Mouse (Mus musculus): ENCODE data around the gene Fxn.

Gene Fxn

GRCm38 (mm10) chr19:24300994-24301767 is 20.8 kb upstream of the Fxn start:
- in situ Hi-C loops (cut with MboI, MseI): no loop called here

- in situ Hi-C loops (cut with MboI, MseI): loop anchor here (10.0 kb wide), 1 partner anchor 571 kb away; the partner anchor contains the start of gene Pgm5
These were observed 13.1 kb upstream of the Fxn start for GRCm38 (mm10) chr19:24293537-24293936.

- in situ Hi-C loops (cut with MboI, MseI): no loop called here
These were observed 3.8 kb upstream of the Fxn start for GRCm38 (mm10) chr19:24284187-24284586.

- in situ Hi-C loops (cut with MboI, MseI): no loop called here
These were observed 1.0 kb upstream of the Fxn start for GRCm38 (mm10) chr19:24281288-24281980.

- in situ Hi-C loops (cut with MboI, MseI): no loop called here
These were observed 452 bp downstream of the Fxn start for GRCm38 (mm10) chr19:24279706-24280600.

- in situ Hi-C loops (cut with MboI, MseI): no loop called here
These were observed 1.5 kb downstream of the Fxn start for GRCm38 (mm10) chr19:24278859-24279258.

GRCm38 (mm10) chr19:24274281-24274680 is 6.1 kb downstream of the Fxn start:
- in situ Hi-C loops (cut with MboI, MseI): loop anchor here (25.0 kb wide), 1 partner anchor 587 kb away; the partner anchor contains the start of gene Ptar1

- in situ Hi-C loops (cut with MboI, MseI): loop anchor here (25.0 kb wide), 1 partner anchor 585 kb away; the partner anchor contains the start of gene Ptar1
These were observed 8.5 kb downstream of the Fxn start for GRCm38 (mm10) chr19:24271746-24272426.

GRCm38 (mm10) chr19:24271326-24271725 is 9.1 kb downstream of the Fxn start:
- in situ Hi-C loops (cut with MboI, MseI): loop anchor here (25.0 kb wide), 1 partner anchor 584 kb away; the partner anchor contains the start of gene Ptar1

- in situ Hi-C loops (cut with MboI, MseI): loop anchor here (25.0 kb wide), 1 partner anchor 581 kb away; the partner anchor contains the start of gene Ptar1
These were observed 11.9 kb downstream of the Fxn start for GRCm38 (mm10) chr19:24268531-24268930.

- in situ Hi-C loops (cut with MboI, MseI): loop anchor here (25.0 kb wide), 1 partner anchor 579 kb away; the partner anchor contains the start of gene Ptar1
These were observed 14.2 kb downstream of the Fxn start for GRCm38 (mm10) chr19:24266046-24266830.

- in situ Hi-C loops (cut with MboI, MseI): loop anchor here (25.0 kb wide), 1 partner anchor 578 kb away; the partner anchor contains the start of gene Ptar1
These were observed 15.4 kb downstream of the Fxn start for GRCm38 (mm10) chr19:24264991-24265390.

- in situ Hi-C loops (cut with MboI, MseI): loop anchor here (25.0 kb wide), 1 partner anchor 575 kb away; the partner anchor contains the start of gene Ptar1
These were observed 17.7 kb downstream of the Fxn start for GRCm38 (mm10) chr19:24262736-24263135.

GRCm38 (mm10) chr19:24259390-24260351 is 20.7 kb downstream of the Fxn start:
- in situ Hi-C loops (cut with MboI, MseI): loop anchor here (25.0 kb wide), 1 partner anchor 572 kb away; the partner anchor contains the start of gene Ptar1

- in situ Hi-C loops (cut with MboI, MseI): loop anchor here (25.0 kb wide), 1 partner anchor 571 kb away; the partner anchor contains the start of gene Ptar1
These were observed 22.0 kb downstream of the Fxn start for GRCm38 (mm10) chr19:24258368-24258767.

GRCm38 (mm10) chr19:24257962-24258361 is 22.4 kb downstream of the Fxn start:
- in situ Hi-C loops (cut with MboI, MseI): loop anchor here (25.0 kb wide), 1 partner anchor 571 kb away; the partner anchor contains the start of gene Ptar1

GRCm38 (mm10) chr19:24253657-24254260 is 26.6 kb downstream of the Fxn start:
- in situ Hi-C loops (cut with MboI, MseI): loop anchor here (25.0 kb wide), 1 partner anchor 566 kb away; the partner anchor contains the start of gene Ptar1

- in situ Hi-C loops (cut with MboI, MseI): loop anchor here (25.0 kb wide), 1 partner anchor 565 kb away; the partner anchor contains the start of gene Ptar1
These were observed 28.5 kb downstream of the Fxn start for GRCm38 (mm10) chr19:24251869-24252268.

All from T-helper 2 cell (primary cell).